Mouse (Mus musculus): ENCODE measurements around the gene Gm128. TPM values are rescaled to one million over a fixed set of nuclear protein-coding genes. Genes with fewer than 3 reads are reported as not detected.

Gene Gm128
- polyA plus RNA-seq, 1 experiment from 2014 or later: 0.64 TPM

- no peak overlapping the region for H3K9ac ChIP-seq
- no peak overlapping the region for H3K4me2 ChIP-seq
- ATAC-seq (ENCODE audit: insufficient number of reproducible peaks, low FRiP score): no peak
- H3K27me3 ChIP-seq (replicated peaks): no peaks in the 10 kb centered on the region
- WGBS: 85% methylated on average over 6 of the region's 6 CpGs
- no peak overlapping the region for H3K27ac ChIP-seq (ENCODE audit: poor library complexity, severe bottlenecking)
- no peak overlapping the region for H3K4me3 ChIP-seq
- H3K36me3 ChIP-seq: peaks cover 76% of the 10 kb centered on the region
- no peaks in the 10 kb centered on the region for H3K9me3 ChIP-seq (replicated peaks)
- no peaks in the 10 kb centered on the region for H3K4me1 ChIP-seq (replicated peaks)
Measured at GRCm38 (mm10) chr3:95194721-95195135, 46.7 kb downstream of the Gm128 start.

Other genes with a start within 250 kb of the Gm128 start
- gene Zfp687, start 226.2 kb downstream of the Gm128 start, polyA plus RNA-seq (2016; fragmentation: Nextera tagmentation; extraction: Ambion mirVana): 23.2 and 25.6 TPM in 2 replicates
- gene Psmd4, start 199.0 kb downstream of the Gm128 start, polyA plus RNA-seq (2016; fragmentation: Nextera tagmentation; extraction: Ambion mirVana): 199 and 214 TPM in 2 replicates
- gene Pip5k1a, start 134.7 kb downstream of the Gm128 start, polyA plus RNA-seq (2016; fragmentation: Nextera tagmentation; extraction: Ambion mirVana): 18.2 and 18.5 TPM in 2 replicates
- 96.7 and 103 TPM in 2 replicates for gene Vps72, start 130.6 kb downstream of the Gm128 start, polyA plus RNA-seq (2016; fragmentation: Nextera tagmentation; extraction: Ambion mirVana)
- gene Tmod4, start 117.1 kb downstream of the Gm128 start, polyA plus RNA-seq (2016; fragmentation: Nextera tagmentation; extraction: Ambion mirVana): 0.59 and 0.69 TPM in 2 replicates
- 48.6 and 52.7 TPM in 2 replicates for gene Scnm1, start 107.6 kb downstream of the Gm128 start, polyA plus RNA-seq (2016; fragmentation: Nextera tagmentation; extraction: Ambion mirVana)
- 8.1 and 9.1 TPM in 2 replicates for gene Lysmd1, start 107.5 kb downstream of the Gm128 start, polyA plus RNA-seq (2016; fragmentation: Nextera tagmentation; extraction: Ambion mirVana)
- 0.62 and 0.91 TPM in 2 replicates for gene Tnfaip8l2, start 99.2 kb downstream of the Gm128 start, polyA plus RNA-seq (2016; fragmentation: Nextera tagmentation; extraction: Ambion mirVana)
- 3.6 and 5.5 TPM in 2 replicates for gene Sema6c, start 81.1 kb downstream of the Gm128 start, polyA plus RNA-seq (2016; fragmentation: Nextera tagmentation; extraction: Ambion mirVana)
- 7.7 and 8.9 TPM in 2 replicates for gene Gabpb2, start 23.7 kb downstream of the Gm128 start, polyA plus RNA-seq (2016; fragmentation: Nextera tagmentation; extraction: Ambion mirVana)
- 60.9 and 62.1 TPM in 2 replicates for gene Cdc42se1, start 12.9 kb downstream of the Gm128 start, polyA plus RNA-seq (2016; fragmentation: Nextera tagmentation; extraction: Ambion mirVana)
- gene Mllt11, start 9.4 kb downstream of the Gm128 start, polyA plus RNA-seq (2016; fragmentation: Nextera tagmentation; extraction: Ambion mirVana): 12.8 and 13.6 TPM in 2 replicates
- gene Bnipl, start 9.6 kb upstream of the Gm128 start, polyA plus RNA-seq (2016; fragmentation: Nextera tagmentation; extraction: Ambion mirVana): not detected in 2 replicates
- 26.9 and 29.7 TPM in 2 replicates for gene Mindy1, start 39.7 kb upstream of the Gm128 start, polyA plus RNA-seq (2016; fragmentation: Nextera tagmentation; extraction: Ambion mirVana)
- gene Prune1, start 40.5 kb upstream of the Gm128 start, polyA plus RNA-seq (2016; fragmentation: Nextera tagmentation; extraction: Ambion mirVana): 29.5 and 31.7 TPM in 2 replicates
- 1.2 and 1.7 TPM in 2 replicates for gene Anxa9, start 65.6 kb upstream of the Gm128 start, polyA plus RNA-seq (2016; fragmentation: Nextera tagmentation; extraction: Ambion mirVana)
- 136 and 137 TPM in 2 replicates for gene Cers2, start 73.2 kb upstream of the Gm128 start, polyA plus RNA-seq (2016; fragmentation: Nextera tagmentation; extraction: Ambion mirVana)
- 29.7 and 30.9 TPM in 2 replicates for gene Setdb1, start 115.6 kb upstream of the Gm128 start, polyA plus RNA-seq (2016; fragmentation: Nextera tagmentation; extraction: Ambion mirVana)
- not detected in 2 replicates for gene 4930558C23Rik, start 161.2 kb upstream of the Gm128 start, polyA plus RNA-seq (2016; fragmentation: Nextera tagmentation; extraction: Ambion mirVana)
- gene Arnt, start 192.8 kb upstream of the Gm128 start, polyA plus RNA-seq (2016; fragmentation: Nextera tagmentation; extraction: Ambion mirVana): 35.0 and 38.0 TPM in 2 replicates